Mouse (Mus musculus) liver, postnatal 0 days (tissue): ENCODE measurements around the gene Myrfl. TPM values are rescaled to one million over a fixed set of nuclear protein-coding genes. Genes with fewer than 3 reads are reported as not detected.

ENCODE experiments used
- ATAC-seq: fragments of 200-750 bp; cut with Nextera tagmentation; 2 replicates; pipeline ENCODE4 v1.8.0; 2017; ENCODE audit warnings: mild to moderate bottlenecking, moderate library complexity
- DNase-seq: peaks from one replicate; pipeline ENCODE4 v3.0.0-alpha.2; 2016
- H3K27ac ChIP-seq: fragments of 300-500 bp; sonication (generic); 2 replicates; pipeline ENCODE4 v1.5.1; 2014; ENCODE audit warnings: antibody characterized with exemption, moderate library complexity, mild to moderate bottlenecking, low read depth
- H3K27me3 ChIP-seq: fragments of 300-500 bp; sonication (generic); 2 replicates; pipeline ENCODE4 v1.6.1; 2014; ENCODE audit warnings: low read length, control low read depth, mixed read lengths; ENCODE audit not compliant: insufficient read depth
- H3K36me3 ChIP-seq: fragments of 300-500 bp; sonication (generic); replicated peaks from 2 replicates; pipeline ENCODE4 v1.6.1; 2014; ENCODE audit warnings: mild to moderate bottlenecking, control low read depth, low read length, moderate library complexity, mixed read lengths; ENCODE audit not compliant: insufficient read depth
- H3K4me1 ChIP-seq: fragments of 300-500 bp; sonication (generic); 2 replicates; pipeline ENCODE4 v1.6.1; 2014; ENCODE audit warnings: antibody characterized with exemption, mild to moderate bottlenecking, control low read depth; ENCODE audit not compliant: insufficient read depth
- H3K4me2 ChIP-seq: fragments of 300-500 bp; sonication (generic); 2 replicates; pipeline ENCODE4 v1.6.1; 2014; ENCODE audit warnings: low read depth, mild to moderate bottlenecking, low read length, moderate library complexity, mixed read lengths
- H3K4me3 ChIP-seq: fragments of 300-500 bp; sonication (generic); 2 replicates; pipeline ENCODE4 v1.5.1; 2014; ENCODE audit warnings: low read depth, low read length
- H3K9ac ChIP-seq: fragments of 300-500 bp; sonication (generic); replicated peaks from 2 replicates; pipeline ENCODE4 v1.6.1; 2014; ENCODE audit warnings: mild to moderate bottlenecking, moderate library complexity
- H3K9me3 ChIP-seq: fragments of 300-500 bp; sonication (generic); 2 replicates; pipeline ENCODE4 v1.6.1; 2016; ENCODE audit warnings: mild to moderate bottlenecking, control low read depth, low read length, mixed read lengths
- CTCF ChIP-seq: sonication (generic); IDR thresholded peaks from 2 replicates; pipeline ENCODE4 v1.5.1; 2016; ENCODE audit warnings: antibody characterized with exemption, low read depth
- EP300 ChIP-seq: IDR thresholded peaks from 2 replicates; pipeline ENCODE4 v1.6.1; 2016; ENCODE audit warnings: antibody characterized with exemption, low read depth, mild to moderate bottlenecking
- WGBS: fragments of 180-500 bp; shearing (Covaris S2); extraction: QIAGEN DNeasy Blood & Tissue Kit; methylation state at CpG from one replicate; pipeline ENCODE4 v1.1.7; 2014; ENCODE audit not compliant: insufficient replicate concordance; 5-methylcytosine and 5-hydroxymethylcytosine counted together
- polyA plus RNA-seq: library from polyadenylated mRNA; unstranded; fragments of >200 nt; fragmentation: Nextera tagmentation; extraction: Ambion mirVana; gene quantifications from 2 replicates; pipeline ENCODE4 v1.2.1, GENCODE M21; 2015

The Myrfl gene
- polyA plus RNA-seq, 1 experiment from 2014 or later: not detected

DNA sequence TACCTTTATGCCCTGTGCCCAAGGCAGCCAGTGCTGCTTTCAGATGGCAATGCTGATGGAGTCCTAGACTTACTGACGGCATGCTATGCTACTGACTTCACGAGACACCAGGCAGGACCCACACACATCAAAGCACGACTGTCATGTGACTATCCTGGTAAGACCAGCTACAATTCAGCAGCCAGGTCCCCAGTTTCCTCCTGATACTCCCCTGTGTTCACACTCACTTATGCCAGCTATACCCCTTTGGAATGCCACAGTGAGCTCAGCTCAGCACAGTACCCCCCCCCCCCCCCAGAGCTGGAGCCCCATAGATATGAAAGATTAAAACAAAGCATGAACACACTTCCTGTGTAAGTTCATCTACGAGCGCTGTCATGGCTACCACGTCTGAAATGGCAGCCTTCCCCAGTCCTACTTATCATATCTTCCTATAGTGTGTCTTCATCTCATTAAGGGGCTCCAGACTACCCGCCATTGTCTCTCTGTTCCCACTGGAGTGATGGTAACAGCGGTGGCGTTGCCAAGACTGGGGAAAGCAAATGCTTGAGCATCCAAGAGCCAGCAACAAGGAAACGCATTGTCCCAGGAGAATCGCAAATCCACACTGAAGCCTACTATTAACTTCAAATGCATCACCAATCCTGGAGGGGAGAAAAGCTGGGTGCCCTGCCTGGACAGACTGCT is 43.4 kb downstream of the Myrfl start:
- no peaks in the 10 kb centered on the region for H3K4me1 ChIP-seq
- no peaks in the 10 kb centered on the region for H3K36me3 ChIP-seq
- WGBS: 68% methylated on average over 11 of the region's 11 CpGs
- 0 out of 2 replicates have a peak, but pooled peaks cover 3% of the 10 kb centered on the region for H3K27me3 ChIP-seq
- no peaks in the 10 kb centered on the region for H3K9me3 ChIP-seq
- H3K27ac ChIP-seq: no peak overlapping the region
- no peak overlapping the region for H3K4me3 ChIP-seq
- DNase-seq (no peak), ATAC-seq (no peak)
- no peak overlapping the region for H3K9ac ChIP-seq
- H3K4me2 ChIP-seq: no peak overlapping the region
- TF ChIP-seq EP300 (no peak), CTCF (no peak)

DNA sequence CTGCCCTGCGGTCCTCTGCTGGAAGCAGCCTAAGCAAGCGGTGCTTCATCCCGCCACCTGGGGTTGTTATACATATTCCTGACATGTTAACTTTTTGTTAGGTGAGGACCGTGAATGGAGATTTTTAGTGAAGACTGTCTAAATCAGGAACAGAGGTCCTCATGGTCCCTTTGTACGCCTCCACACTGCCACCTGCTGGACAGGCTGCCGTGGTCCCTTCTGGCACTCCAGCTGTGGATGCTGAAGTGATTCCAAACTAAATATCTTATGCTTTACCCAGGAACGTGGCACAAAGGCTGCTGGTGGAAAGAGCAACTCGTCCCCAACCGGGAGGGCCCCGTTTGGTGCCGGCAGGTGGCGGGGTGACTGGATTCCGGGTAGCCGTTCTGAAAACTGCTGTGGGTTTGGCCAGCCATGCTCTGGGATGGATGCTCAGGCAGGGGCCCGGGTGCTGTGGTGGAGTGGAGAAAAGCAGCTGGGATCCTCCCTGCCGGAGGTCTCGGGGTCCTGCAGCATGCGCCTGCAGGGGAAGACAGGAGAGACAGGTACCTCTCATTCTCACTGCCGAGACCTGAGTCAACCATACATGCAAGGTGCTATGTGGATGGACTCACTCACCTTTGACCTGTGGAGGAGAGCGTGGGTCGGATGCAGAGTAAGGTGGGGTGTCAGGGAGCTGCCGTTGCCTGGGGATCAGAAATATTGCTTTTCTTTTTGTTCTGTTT is 47.8 kb downstream of the Myrfl start:
- ATAC-seq (no peak), DNase-seq (peak; percentile 84)
- H3K4me3 ChIP-seq: no peak overlapping the region
- H3K27me3 ChIP-seq: 0 out of 2 replicates have a peak, but pooled peaks cover 3% of the 10 kb centered on the region
- no peak overlapping the region for H3K9ac ChIP-seq
- H3K4me2 ChIP-seq: no peak overlapping the region
- no peak overlapping the region for H3K27ac ChIP-seq
- no peaks in the 10 kb centered on the region for H3K9me3 ChIP-seq
- WGBS: 23% methylated on average over 22 of the region's 22 CpGs
- no peaks in the 10 kb centered on the region for H3K4me1 ChIP-seq
- no peaks in the 10 kb centered on the region for H3K36me3 ChIP-seq
- no peak for TF ChIP-seq EP300
- TF ChIP-seq CTCF: peak; percentile 87

DNA sequence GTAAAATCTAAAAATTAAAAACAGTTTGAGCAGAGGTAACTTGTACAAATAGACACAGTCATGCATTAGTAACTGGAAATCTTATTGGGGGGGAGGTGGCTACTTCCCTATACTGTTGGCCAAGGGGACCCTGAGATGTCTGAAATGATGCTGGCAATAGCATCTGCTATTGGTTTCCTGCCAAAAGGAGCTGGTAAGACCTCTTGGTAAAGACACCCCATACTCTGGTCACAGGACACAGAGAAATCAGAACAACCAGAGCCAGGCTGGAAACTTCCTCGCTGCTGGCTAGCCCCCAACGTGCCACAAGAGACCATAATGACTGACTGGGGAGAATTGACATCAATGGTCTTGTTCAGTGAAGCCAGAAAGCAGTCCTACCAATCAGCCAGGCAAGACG is 55.2 kb downstream of the Myrfl start:
- WGBS: 73% methylated on average over 3 of the region's 3 CpGs
- no peaks in the 10 kb centered on the region for H3K4me1 ChIP-seq

DNA sequence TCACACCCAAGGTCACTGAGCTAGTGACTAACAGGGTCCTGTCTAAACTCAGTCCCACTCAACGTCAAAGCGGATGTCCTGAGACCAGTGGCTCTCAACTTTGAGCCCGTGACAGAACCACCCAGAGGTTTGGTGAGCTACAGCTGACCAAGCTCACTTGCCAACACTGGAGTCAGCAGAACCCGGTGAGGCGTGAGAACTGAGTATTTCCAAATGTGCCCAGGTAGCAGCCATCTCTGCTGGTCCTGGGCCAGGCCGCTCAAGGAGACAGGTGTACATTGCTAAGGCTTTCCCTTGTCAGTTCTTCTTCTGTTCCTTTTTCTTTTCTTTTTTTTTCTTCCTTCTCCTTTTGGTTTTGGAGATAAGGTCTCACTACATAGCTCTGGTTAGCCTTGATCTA is 66.0 kb downstream of the Myrfl start:
- no peaks in the 10 kb centered on the region for H3K36me3 ChIP-seq
- no peak overlapping the region for H3K9ac ChIP-seq
- no peak overlapping the region for H3K4me3 ChIP-seq
- TF ChIP-seq EP300: no peak
- TF ChIP-seq CTCF: no peak
- H3K9me3 ChIP-seq: no peaks in the 10 kb centered on the region
- no peaks in the 10 kb centered on the region for H3K4me1 ChIP-seq
- no peak overlapping the region for H3K4me2 ChIP-seq
- DNase-seq (no peak), ATAC-seq (no peak)
- H3K27me3 ChIP-seq: no peaks in the 10 kb centered on the region
- 77% methylated on average over 6 of the region's 6 CpGs for WGBS
- H3K27ac ChIP-seq: no peak overlapping the region

More for the DNA sequence above, 55.2 kb downstream of the Myrfl start:
- DNase-seq (no peak), ATAC-seq (no peak)
- no peak overlapping the region for H3K27ac ChIP-seq
- H3K9ac ChIP-seq: no peak overlapping the region
- H3K9me3 ChIP-seq: no peaks in the 10 kb centered on the region
- no peaks in the 10 kb centered on the region for H3K36me3 ChIP-seq
- no peak overlapping the region for H3K4me2 ChIP-seq
- TF ChIP-seq CTCF: no peak
- no peak for TF ChIP-seq EP300
- no peaks in the 10 kb centered on the region for H3K27me3 ChIP-seq
- H3K4me3 ChIP-seq: no peak overlapping the region

DNA sequence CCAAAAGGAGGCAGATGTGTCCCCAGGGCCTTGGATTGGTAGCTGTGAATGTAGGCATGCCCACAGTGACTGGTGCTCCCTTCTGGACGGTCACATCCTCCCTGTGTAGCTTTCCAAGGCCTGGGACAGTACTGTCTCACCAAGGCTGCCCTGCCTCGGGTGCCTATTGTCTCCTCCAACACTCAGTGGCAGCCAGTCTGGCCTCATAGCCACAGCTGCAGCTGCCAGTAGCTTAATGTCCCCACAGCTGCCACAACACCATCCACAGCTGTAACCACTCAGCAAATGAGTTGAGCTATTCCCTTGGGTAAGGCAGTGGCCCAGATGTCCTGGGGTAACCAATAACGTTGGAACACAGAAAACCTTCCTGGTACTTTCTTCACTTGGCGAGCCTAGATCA is 68.6 kb downstream of the Myrfl start:
- H3K9me3 ChIP-seq: no peaks in the 10 kb centered on the region
- TF ChIP-seq EP300 (no peak), CTCF (no peak)
- DNase-seq: peak; percentile 23
- H3K4me3 ChIP-seq: no peak overlapping the region
- 53% methylated on average over 4 of the region's 4 CpGs for WGBS
- no peaks in the 10 kb centered on the region for H3K27me3 ChIP-seq
- H3K27ac ChIP-seq: no peak overlapping the region
- ATAC-seq: peak; percentile 38; the same call in 1 of the 2 replicates
- no peaks in the 10 kb centered on the region for H3K36me3 ChIP-seq
- no peak overlapping the region for H3K9ac ChIP-seq
- no peak overlapping the region for H3K4me2 ChIP-seq
- H3K4me1 ChIP-seq: no peaks in the 10 kb centered on the region

DNA sequence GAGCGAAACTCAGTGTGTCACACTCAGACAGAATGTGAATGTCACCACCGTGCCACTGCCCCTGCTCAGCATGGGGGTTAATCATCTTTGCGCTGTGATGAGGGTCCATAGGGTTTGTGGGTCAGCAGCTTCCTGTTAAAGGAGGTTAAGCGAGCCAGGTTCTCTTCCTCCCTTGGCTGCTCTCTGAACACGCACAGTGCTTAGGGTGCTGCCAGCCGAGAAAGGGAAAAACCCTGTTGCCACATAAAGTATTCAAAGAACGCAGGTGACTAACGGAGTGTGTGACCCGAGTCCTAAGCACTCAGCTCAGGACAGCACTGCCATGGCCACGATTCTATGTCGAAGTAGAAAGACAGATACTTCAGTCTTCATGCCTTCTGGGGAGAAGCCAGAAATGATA is 69.4 kb downstream of the Myrfl start:
- ATAC-seq (no peak), DNase-seq (no peak)
- Histone ChIP-seq H3K4me3 (no peak overlapping the region), H3K9ac (no peak overlapping the region), H3K4me2 (no peak overlapping the region), H3K36me3 (no peaks in the 10 kb centered on the region), H3K4me1 (no peaks in the 10 kb centered on the region), H3K27me3 (no peaks in the 10 kb centered on the region), H3K9me3 (no peaks in the 10 kb centered on the region), H3K27ac (no peak overlapping the region)
- WGBS: 67% methylated on average over 11 of the region's 11 CpGs
- TF ChIP-seq CTCF (no peak), EP300 (no peak)
